Mouse (Mus musculus) embryo, embryonic 11 days (tissue): Measurements from ENCODE around the gene Dchs1.
A peak's percentile ranks its signal among the peaks of the same experiment; 100 is the strongest.
"Not testable (repeated sequence)": the region's sequence is repeated elsewhere in the genome, so short reads cannot be mapped to it uniquely, and the experiment has no call there.

Experiments
- DNase-seq: peaks from one replicate; pipeline ENCODE4 v3.0.0-alpha.2; 2015

Dchs1 gene

GRCm38 (mm10) chr7:105740851-105741250 lies 46.6 kb downstream of the Dchs1 start:
- DNase-seq: no peak

GRCm38 (mm10) chr7:105740089-105740795 lies 47.2 kb downstream of the Dchs1 start:
- DNase-seq: no peak

GRCm38 (mm10) chr7:105738948-105739347 lies 48.5 kb downstream of the Dchs1 start:
- peak; percentile 82 for DNase-seq

GRCm38 (mm10) chr7:105738286-105738685 lies 49.2 kb downstream of the Dchs1 start:
- no peak for DNase-seq

- DNase-seq: no peak
Observed at GRCm38 (mm10) chr7:105737648-105738047, 49.8 kb downstream of the Dchs1 start.

- peak; percentile 50 for DNase-seq
Observed at GRCm38 (mm10) chr7:105736911-105737521, 50.4 kb downstream of the Dchs1 start, which contains the start of gene Rrp8. TSS of gene Rrp8 (minus strand) at chr7:105737385.

GRCm38 (mm10) chr7:105736264-105736901 lies 51.1 kb downstream of the Dchs1 start, which contains the start of gene Ilk:
TSS of gene Ilk (plus strand) at chr7:105736592.
- DNase-seq: peak; percentile 95

- DNase-seq: not testable (repeated sequence)
Observed at GRCm38 (mm10) chr7:105735464-105735863, 52.0 kb downstream of the Dchs1 start.

GRCm38 (mm10) chr7:105734826-105735225 lies 52.6 kb downstream of the Dchs1 start:
- no peak for DNase-seq

- no peak for DNase-seq
Observed at GRCm38 (mm10) chr7:105733836-105734235, 53.6 kb downstream of the Dchs1 start.

GRCm38 (mm10) chr7:105728701-105729428 lies 58.6 kb downstream of the Dchs1 start:
- no peak for DNase-seq

GRCm38 (mm10) chr7:105726980-105727325 lies 60.5 kb downstream of the Dchs1 start:
- no peak for DNase-seq

GRCm38 (mm10) chr7:105726144-105726979 lies 61.1 kb downstream of the Dchs1 start:
- peak; percentile 80 for DNase-seq

GRCm38 (mm10) chr7:105721916-105722315 lies 65.5 kb downstream of the Dchs1 start:
- no peak for DNase-seq

- no peak for DNase-seq
Observed at GRCm38 (mm10) chr7:105715366-105715765, 72.1 kb downstream of the Dchs1 start.

GRCm38 (mm10) chr7:105708733-105709132 lies 78.7 kb downstream of the Dchs1 start:
- no peak for DNase-seq

GRCm38 (mm10) chr7:105703816-105704215 lies 83.6 kb downstream of the Dchs1 start:
- DNase-seq: no peak

GRCm38 (mm10) chr7:105703184-105703583 lies 84.3 kb downstream of the Dchs1 start:
- no peak for DNase-seq
